Mouse (Mus musculus) forebrain, embryonic 11.5 days (tissue): ENCODE results near the gene Mrps23. TPM values are rescaled to one million over a fixed set of nuclear protein-coding genes. Genes with fewer than 3 reads are reported as not detected.
A peak's percentile ranks its signal among the peaks of the same experiment; 100 is the strongest.

Source experiments
- ATAC-seq: fragments of 200-750 bp; cut with Nextera tagmentation; replicated peaks from 2 replicates; pipeline ENCODE4 v1.8.0; 2017; ENCODE audit warnings: moderate TSS enrichment; ENCODE audit not compliant: low FRiP score
- DNase-seq: peaks from one replicate; pipeline ENCODE4 v3.0.0-alpha.2; 2017; ENCODE audit warnings: low spot score
- H3K27ac ChIP-seq: fragments of 300-500 bp; sonication (generic); 2 replicates; pipeline ENCODE4 v1.5.1; 2014; ENCODE audit warnings: low read depth, low read length
- H3K27me3 ChIP-seq: fragments of 300-500 bp; sonication (generic); 2 replicates; pipeline ENCODE4 v1.6.1; 2014; ENCODE audit warnings: mild to moderate bottlenecking, low read length, mixed read lengths; ENCODE audit not compliant: control insufficient read depth, insufficient read depth
- H3K36me3 ChIP-seq: fragments of 300-500 bp; sonication (generic); 2 replicates; pipeline ENCODE4 v1.6.1; 2014; ENCODE audit warnings: mild to moderate bottlenecking, low read length, moderate library complexity, mixed read lengths; ENCODE audit not compliant: control insufficient read depth, insufficient read depth
- H3K4me1 ChIP-seq: fragments of 300-500 bp; sonication (generic); replicated peaks from 2 replicates; pipeline ENCODE4 v1.6.1; 2014; ENCODE audit warnings: low read length, mixed read lengths; ENCODE audit not compliant: control insufficient read depth, insufficient read depth
- H3K4me2 ChIP-seq: fragments of 300-500 bp; sonication (generic); 2 replicates; pipeline ENCODE4 v1.6.1; 2014; ENCODE audit warnings: low read depth, mild to moderate bottlenecking, low read length, moderate library complexity, mixed read lengths; ENCODE audit not compliant: severe bottlenecking
- H3K4me3 ChIP-seq: fragments of 300-500 bp; sonication (generic); 2 replicates; pipeline ENCODE4 v1.5.1; 2014; ENCODE audit warnings: low read depth, low read length
- H3K9ac ChIP-seq: fragments of 300-500 bp; sonication (generic); 2 replicates; pipeline ENCODE4 v1.6.1; 2014; ENCODE audit warnings: low read length
- H3K9me3 ChIP-seq: fragments of 300-500 bp; sonication (generic); 2 replicates; pipeline ENCODE4 v1.6.1; 2016; ENCODE audit warnings: low read length, mixed read lengths; ENCODE audit not compliant: control insufficient read depth
- WGBS: fragments of 180-500 bp; shearing (Covaris S2); extraction: QIAGEN DNeasy Blood & Tissue Kit; methylation state at CpG from one replicate; pipeline ENCODE4 v1.1.7; 2014; 5-methylcytosine and 5-hydroxymethylcytosine counted together
- polyA plus RNA-seq: library from polyadenylated mRNA; unstranded; fragments of >200 nt; fragmentation: Nextera tagmentation; extraction: Ambion mirVana; gene quantifications from 2 replicates; pipeline ENCODE4 v1.2.1, GENCODE M21; 2014

Gene Mrps23
- polyA plus RNA-seq, 1 experiment from 2014 or later, result 70.8 TPM

GRCm38 (mm10) chr11:88207697-88208096 is 3.5 kb downstream of the Mrps23 start:
- no peak overlapping the region for H3K4me3 ChIP-seq
- DNase-seq (no peak), ATAC-seq (no peak)
- WGBS, result 99% methylated on average over 2 of the region's 2 CpGs
- H3K36me3 ChIP-seq, result peaks cover 2% of the 10 kb centered on the region; the same call in 1 of the 2 replicates
- H3K27me3 ChIP-seq, result no peaks in the 10 kb centered on the region
- no peak overlapping the region for H3K9ac ChIP-seq
- H3K9me3 ChIP-seq, result no peaks in the 10 kb centered on the region
- H3K4me2 ChIP-seq, result no peak overlapping the region
- H3K27ac ChIP-seq, result no peak overlapping the region
- H3K4me1 ChIP-seq, result peaks cover 3% of the 10 kb centered on the region

GRCm38 (mm10) chr11:88211824-88212582 is 7.8 kb downstream of the Mrps23 start:
- Histone ChIP-seq H3K4me3 (no peak overlapping the region), H3K36me3 (peaks cover 2% of the 10 kb centered on the region; the same call in 1 of the 2 replicates), H3K27ac (no peak overlapping the region), H3K9ac (no peak overlapping the region), H3K4me1 (peaks cover 7% of the 10 kb centered on the region), H3K4me2 (no peak overlapping the region), H3K9me3 (no peaks in the 10 kb centered on the region), H3K27me3 (no peaks in the 10 kb centered on the region)
- WGBS, result 85% methylated on average over 5 of the region's 5 CpGs
- ATAC-seq (no peak), DNase-seq (no peak)

GRCm38 (mm10) chr11:88213757-88214156 is 9.6 kb downstream of the Mrps23 start:
- no peak for DNase-seq
- H3K4me1 ChIP-seq, result peaks cover 7% of the 10 kb centered on the region
- no peak overlapping the region for H3K27ac ChIP-seq
- H3K36me3 ChIP-seq, result peaks cover 2% of the 10 kb centered on the region; the same call in 1 of the 2 replicates
- no peak overlapping the region for H3K4me3 ChIP-seq
- H3K4me2 ChIP-seq, result no peak overlapping the region
- H3K9ac ChIP-seq, result no peak overlapping the region
- no peaks in the 10 kb centered on the region for H3K27me3 ChIP-seq
- 62% methylated on average over 6 of the region's 6 CpGs for WGBS
- H3K9me3 ChIP-seq, result no peaks in the 10 kb centered on the region
- ATAC-seq, result no peak

- DNase-seq, result peak; percentile 56
- no peak overlapping the region for H3K4me2 ChIP-seq
Observed at GRCm38 (mm10) chr11:88214881-88215831, 11.0 kb downstream of the Mrps23 start.

GRCm38 (mm10) chr11:88216231-88216685 is 12.1 kb downstream of the Mrps23 start:
- Histone ChIP-seq H3K9ac (no peak overlapping the region), H3K9me3 (no peaks in the 10 kb centered on the region), H3K36me3 (peaks cover under 1% of the 10 kb centered on the region; the same call in 1 of the 2 replicates), H3K4me2 (peak overlapping the region; percentile 24; the same call in 1 of the 2 replicates), H3K27ac (no peak overlapping the region; the same call in 1 of the 2 replicates), H3K4me3 (no peak overlapping the region), H3K4me1 (peaks cover 7% of the 10 kb centered on the region), H3K27me3 (no peaks in the 10 kb centered on the region)
- DNase-seq (peak; percentile 82), ATAC-seq (0 out of 2 replicates have a peak, but pooled peaks have one; percentile 33)
- WGBS, result 17% methylated on average over 10 of the region's 10 CpGs

More at GRCm38 (mm10) chr11:88214881-88215831, 11.0 kb downstream of the Mrps23 start:
- Histone ChIP-seq H3K9me3 (no peaks in the 10 kb centered on the region), H3K27me3 (no peaks in the 10 kb centered on the region), H3K4me1 (peaks cover 7% of the 10 kb centered on the region), H3K9ac (no peak overlapping the region), H3K36me3 (peaks cover 2% of the 10 kb centered on the region; the same call in 1 of the 2 replicates), H3K4me3 (no peak overlapping the region), H3K27ac (no peak overlapping the region)
- WGBS, result 66% methylated on average over 21 of the region's 21 CpGs
- peak; percentile 55; the same call in 1 of the 2 replicates for ATAC-seq

- H3K27ac ChIP-seq, result no peak overlapping the region
- H3K4me3 ChIP-seq, result no peak overlapping the region
- WGBS, result 92% methylated on average over 6 of the region's 6 CpGs
- no peaks in the 10 kb centered on the region for H3K36me3 ChIP-seq
- H3K27me3 ChIP-seq, result no peaks in the 10 kb centered on the region
- ATAC-seq, result no peak
- no peak overlapping the region for H3K9ac ChIP-seq
- H3K4me1 ChIP-seq, result peaks cover 7% of the 10 kb centered on the region
- H3K9me3 ChIP-seq, result no peaks in the 10 kb centered on the region
- DNase-seq, result no peak
- H3K4me2 ChIP-seq, result no peak overlapping the region
Observed at GRCm38 (mm10) chr11:88218155-88218554, 14.0 kb downstream of the Mrps23 start.

GRCm38 (mm10) chr11:88218586-88218985 is 14.4 kb downstream of the Mrps23 start:
- no peaks in the 10 kb centered on the region for H3K36me3 ChIP-seq
- DNase-seq (no peak), ATAC-seq (no peak)
- H3K27me3 ChIP-seq, result no peaks in the 10 kb centered on the region
- H3K4me2 ChIP-seq, result no peak overlapping the region
- peaks cover 7% of the 10 kb centered on the region for H3K4me1 ChIP-seq
- WGBS, result 69% methylated on average over 7 of the region's 7 CpGs
- H3K27ac ChIP-seq, result no peak overlapping the region
- H3K9me3 ChIP-seq, result no peaks in the 10 kb centered on the region
- H3K4me3 ChIP-seq, result no peak overlapping the region
- no peak overlapping the region for H3K9ac ChIP-seq

- Histone ChIP-seq H3K4me2 (no peak overlapping the region), H3K36me3 (no peaks in the 10 kb centered on the region), H3K4me3 (no peak overlapping the region), H3K27me3 (no peaks in the 10 kb centered on the region), H3K27ac (no peak overlapping the region), H3K4me1 (no peaks in the 10 kb centered on the region), H3K9ac (no peak overlapping the region), H3K9me3 (no peaks in the 10 kb centered on the region)
- WGBS, result 89% methylated on average over 15 of the region's 15 CpGs
- DNase-seq (no peak), ATAC-seq (no peak)
Observed at GRCm38 (mm10) chr11:88221929-88222475, 17.8 kb downstream of the Mrps23 start.
